Mouse (Mus musculus): ENCODE results near the gene Klra9.
"Not testable (repeated sequence)": the region's sequence is repeated elsewhere in the genome, so short reads cannot be mapped to it uniquely, and the experiment has no call there.

Gene Klra9

DNA sequence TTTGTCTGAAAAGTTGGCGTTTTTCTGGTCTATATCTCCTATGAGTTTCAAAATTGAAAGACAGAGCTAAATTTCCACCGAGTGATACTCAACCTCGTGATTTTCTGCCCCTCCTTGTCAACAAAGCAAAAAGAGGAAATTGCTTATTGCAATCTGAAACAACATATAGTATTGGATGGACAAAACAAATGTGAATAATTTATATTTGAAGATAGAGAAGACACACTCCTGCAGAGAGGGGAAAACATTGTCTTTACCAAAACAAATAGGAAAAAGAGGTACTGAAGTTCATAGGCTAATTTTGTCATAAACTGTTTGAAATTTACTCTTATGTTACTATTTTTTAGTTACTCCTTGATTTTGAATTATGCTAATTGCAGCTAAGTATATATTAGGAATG, at the start of gene Klra9:
Klra9 (minus strand) TSS at position 101 of the 400 bp plus-strand sequence.
- not testable (repeated sequence) for DNase-seq

DNA sequence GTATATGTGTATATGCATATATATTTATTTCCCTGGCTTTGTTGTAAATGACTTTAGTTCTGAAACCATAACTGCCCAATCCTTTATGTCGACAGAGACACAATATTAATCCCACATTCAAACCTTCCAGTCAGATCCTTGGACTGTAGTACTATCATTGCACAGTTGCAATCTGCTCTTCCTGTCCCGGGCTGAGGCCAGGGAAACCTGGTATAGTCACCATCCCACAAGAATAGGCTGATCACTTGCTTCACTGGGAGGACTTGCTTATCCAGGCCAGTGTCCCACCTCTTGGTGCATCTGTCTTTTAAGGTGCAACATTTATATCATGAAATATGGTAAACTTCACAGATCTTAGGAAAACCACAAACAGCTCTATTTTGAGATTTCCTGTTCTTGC, 44.6 kb upstream of the Klra9 start:
- no peak for DNase-seq

DNA sequence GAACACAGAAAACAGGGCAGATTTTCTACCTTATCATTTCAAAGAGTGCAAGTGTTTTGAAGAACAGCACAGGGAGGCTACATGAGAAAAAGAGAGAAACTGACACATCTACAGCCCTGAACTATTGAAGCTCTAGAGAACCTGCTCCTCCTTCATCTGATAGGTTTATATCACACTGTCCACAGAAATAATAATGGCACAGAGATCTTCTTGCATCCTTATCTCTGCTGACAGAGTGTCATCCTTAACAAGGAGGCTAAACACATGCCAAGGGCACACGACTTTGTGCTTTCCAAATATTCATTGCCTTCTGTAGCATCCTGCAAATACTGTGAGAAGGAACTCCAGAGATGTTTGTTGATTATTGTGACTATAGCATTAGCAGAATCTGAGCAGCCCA, 43.7 kb upstream of the Klra9 start:
- DNase-seq, result no peak

DNA sequence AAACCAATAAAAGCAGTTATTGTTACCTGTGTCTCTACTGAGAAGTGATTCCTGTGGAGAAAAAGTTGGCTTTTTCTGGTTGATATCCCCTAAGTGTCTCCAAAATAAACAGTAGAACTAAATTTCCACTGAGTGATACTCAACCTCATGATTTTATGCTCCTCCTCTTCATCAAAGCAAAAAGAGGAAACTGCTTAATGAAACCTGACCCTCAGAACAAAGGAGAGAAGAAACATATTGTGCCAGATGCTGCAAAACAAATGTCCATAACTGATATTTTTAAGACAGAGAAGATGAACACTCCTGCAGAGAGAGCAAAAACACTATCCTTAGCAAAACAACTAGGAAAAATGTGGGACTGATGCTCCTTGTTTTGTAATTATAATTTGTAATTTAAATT, 40.3 kb upstream of the Klra9 start, which contains the start of gene Klra7:
Klra7 (minus strand) TSS at position 101 of the 400 bp plus-strand sequence.
- no peak for DNase-seq

DNA sequence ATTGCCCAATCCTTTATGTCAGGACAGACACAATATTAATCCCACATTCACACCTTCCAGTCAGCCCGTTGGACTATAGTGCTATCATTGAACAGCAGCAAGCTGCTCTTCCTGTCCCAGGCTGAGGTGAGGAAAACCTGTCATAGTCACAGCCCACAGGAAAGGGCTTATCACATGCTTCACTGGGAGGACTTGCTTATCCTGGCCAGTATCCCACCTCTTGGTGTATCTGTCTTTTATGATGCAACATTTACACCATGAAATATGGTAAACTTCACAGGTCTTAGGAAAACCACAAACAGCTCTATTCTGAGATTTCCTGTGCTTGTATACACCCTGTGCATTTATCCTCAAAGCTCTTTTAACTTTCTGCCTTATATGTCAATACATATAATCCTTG, 4.5 kb upstream of the Klra9 start:
- not testable (repeated sequence) for DNase-seq

DNA sequence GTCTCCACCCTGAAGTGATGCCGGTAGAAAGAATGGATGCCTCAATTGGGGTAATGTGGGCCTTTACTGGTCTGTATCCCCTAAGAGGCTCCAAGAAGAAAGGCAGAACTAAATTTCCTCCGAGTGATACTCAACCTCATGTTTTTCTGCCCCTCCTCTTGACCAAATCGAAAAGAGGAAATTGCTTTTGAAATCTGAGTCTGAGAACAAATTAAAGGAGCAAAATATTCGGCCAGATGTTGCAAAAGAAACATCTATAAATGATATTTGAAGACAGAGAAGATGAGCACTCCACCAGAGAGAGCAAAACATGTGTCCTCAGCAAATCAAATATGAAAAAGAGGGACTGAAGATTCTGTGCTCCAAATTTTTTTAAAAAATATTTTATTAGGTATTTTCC, 63.1 kb downstream of the Klra9 start, which contains the start of gene Klra8:
Klra8 (minus strand) TSS at position 101 of the 400 bp plus-strand sequence.
- not testable (repeated sequence) for DNase-seq
